In genomic region chr12:73040563-73041255, GRCm38 (mm10) we compare ENCODE assay signal across 12 mouse cellular contexts. TPM values are rescaled to one million over a fixed set of nuclear protein-coding genes. Genes with fewer than 3 reads are reported as not detected.
DNase-seq lines count a peak whose midpoint lies in the region; ATAC-seq and TF ChIP-seq lines count a peak whose summit lies in the region.
"Had no signal": no experiment of that assay in that cellular context is flagged by ENCODE, and none has a peak within 500 bp of the region (broad histone marks: within the 10 kb centered on the region; RNA-seq: fewer than 3 reads in every experiment).

No protein-coding gene starts in this region.

- peak; percentile 69 for DNase-seq in embryo, embryonic 10.5 days (ENCODE audit: low spot score)
- DNase-seq in embryo, embryonic 10 days (ENCODE audit: low spot score): no peak
- DNase-seq in hindbrain, postnatal 0 days (ENCODE audit: low spot score): no peak
- DNase-seq in embryo, embryonic 9.5 days (ENCODE audit: extremely low spot score): peak; percentile 66
- DNase-seq in limb, embryonic 14.5 days (ENCODE audit: low spot score): peak; percentile 55
- DNase-seq in urinary bladder, postnatal 36 days (ENCODE audit: low spot score in 2 of 2): no peak

- peaks cover 84% of the 10 kb centered on the region for H3K27me3 ChIP-seq in hindbrain, embryonic 12.5 days
- H3K27me3 ChIP-seq in hindbrain, postnatal 0 days (ENCODE audit: insufficient read depth, low read length): peaks cover 89% of the 10 kb centered on the region
- H3K27me3 ChIP-seq in limb, embryonic 14.5 days (ENCODE audit: control insufficient read depth, insufficient read depth, low read length): peaks cover 75% of the 10 kb centered on the region
- H3K27me3 ChIP-seq: Patski had no signal

- H3K27ac ChIP-seq in hindbrain, embryonic 12.5 days: peak overlapping the region; percentile 41
- no peak overlapping the region for H3K27ac ChIP-seq in hindbrain, postnatal 0 days
- peak overlapping the region; percentile 70 for H3K27ac ChIP-seq in limb, embryonic 14.5 days (replicated peaks; ENCODE audit: low read depth, low read length)
- H3K27ac ChIP-seq: liver, embryonic 12.5 days; macrophage had no signal

- ATAC-seq in hindbrain, embryonic 12.5 days (ENCODE audit: low FRiP score): no peak
- no peak for ATAC-seq in hindbrain, postnatal 0 days
- no peak for ATAC-seq in limb, embryonic 14.5 days (ENCODE audit: low FRiP score, low read depth)
- no peak for ATAC-seq in inflammation-experienced regulatory T-cells, adult 6 months
- ATAC-seq: liver, embryonic 12.5 days; Patski had no signal

- no peaks in the 10 kb centered on the region for H3K9me3 ChIP-seq in hindbrain, embryonic 12.5 days (replicated peaks)
- H3K9me3 ChIP-seq in hindbrain, postnatal 0 days (ENCODE audit: low read length): no peaks in the 10 kb centered on the region
- no peaks in the 10 kb centered on the region for H3K9me3 ChIP-seq in limb, embryonic 14.5 days (ENCODE audit: control insufficient read depth, low read length)
- H3K9me3 ChIP-seq: liver, embryonic 12.5 days had no signal

- H3K36me3 ChIP-seq in hindbrain, embryonic 12.5 days: no peaks in the 10 kb centered on the region
- H3K36me3 ChIP-seq in hindbrain, postnatal 0 days (ENCODE audit: insufficient read depth, low read length): no peaks in the 10 kb centered on the region
- H3K36me3 ChIP-seq in limb, embryonic 14.5 days (ENCODE audit: control insufficient read depth, insufficient read depth, low read length): no peaks in the 10 kb centered on the region; the same call in 1 of the 2 replicates
- H3K36me3 ChIP-seq: liver, embryonic 12.5 days had no signal

- H3K4me3 ChIP-seq in hindbrain, embryonic 12.5 days: peak overlapping the region; percentile 27
- no peak overlapping the region for H3K4me3 ChIP-seq in hindbrain, postnatal 0 days (ENCODE audit: low read length)
- peak overlapping the region; percentile 66 for H3K4me3 ChIP-seq in limb, embryonic 14.5 days (replicated peaks; ENCODE audit: low read length)
- H3K4me3 ChIP-seq: liver, embryonic 12.5 days had no signal

- H3K4me2 ChIP-seq in hindbrain, embryonic 12.5 days (replicated peaks): peak overlapping the region; percentile 47
- no peak overlapping the region for H3K4me2 ChIP-seq in hindbrain, postnatal 0 days (ENCODE audit: low read depth, low read length)
- H3K4me2 ChIP-seq in limb, embryonic 14.5 days (replicated peaks; ENCODE audit: low read depth, low read length, severe bottlenecking): peak overlapping the region; percentile 49
- H3K4me2 ChIP-seq: liver, embryonic 12.5 days had no signal

- no peak for TF ChIP-seq CTCF in hindbrain, postnatal 0 days (IDR thresholded peaks at IDR 0.05; ENCODE audit: low read depth)

- H3K4me1 ChIP-seq in hindbrain, embryonic 12.5 days: peaks cover 4% of the 10 kb centered on the region; the same call in 1 of the 2 replicates
- no peaks in the 10 kb centered on the region for H3K4me1 ChIP-seq in hindbrain, postnatal 0 days (ENCODE audit: insufficient read depth, low read length)
- peaks cover 4% of the 10 kb centered on the region for H3K4me1 ChIP-seq in limb, embryonic 14.5 days (ENCODE audit: control insufficient read depth, insufficient read depth, low read length)

- 1% methylated on average over 27 of the region's 27 CpGs for WGBS in hindbrain, embryonic 12.5 days
- WGBS in hindbrain, postnatal 0 days: 2% methylated on average over 27 of the region's 27 CpGs
- WGBS in limb, embryonic 14.5 days: 6% methylated on average over 27 of the region's 27 CpGs

- H3K9ac ChIP-seq in hindbrain, embryonic 12.5 days: peak overlapping the region; percentile 53
- no peak overlapping the region for H3K9ac ChIP-seq in hindbrain, postnatal 0 days (replicated peaks; ENCODE audit: low read length)
- peak overlapping the region; percentile 90 for H3K9ac ChIP-seq in limb, embryonic 14.5 days (ENCODE audit: low read depth, low read length, severe bottlenecking)
- H3K9ac ChIP-seq: liver, embryonic 12.5 days had no signal

- TF ChIP-seq POLR2A in limb, embryonic 14.5 days (IDR thresholded peaks at IDR 0.05; ENCODE audit: borderline replicate concordance, extremely low read depth, insufficient read depth, insufficient read length): no peak

RNA-seq across cellular contexts. Expression of gene Six1, which starts 13.0 kb away (rescaled TPM):
- 36.0 and 36.9 TPM in 2 replicates for polyA plus RNA-seq in hindbrain, embryonic 12.5 days (2016; fragmentation: Nextera tagmentation; extraction: Ambion mirVana)
- total RNA-seq in hindbrain, postnatal 0 days (2014; rRNA removed): 0.22 and 0.47 TPM in 2 replicates
- 0.54 and 0.68 TPM in 2 replicates for polyA plus RNA-seq in hindbrain, postnatal 0 days (2015; fragmentation: Nextera tagmentation; extraction: Ambion mirVana)
- polyA plus RNA-seq in limb, embryonic 14.5 days (2012; rRNA removed): 37.6 and 43.1 TPM in 2 replicates
- 44.5 and 44.6 TPM in 2 replicates for polyA plus RNA-seq in limb, embryonic 14.5 days (2014; fragmentation: Nextera tagmentation; extraction: Ambion mirVana)
- polyA plus RNA-seq in inflammation-experienced regulatory T-cells, adult 6 months (2017; shearing (Covaris generic)): not detected
- polyA plus RNA-seq: large intestine, adult 2 months; macrophage had no signal

Comparison
In these comparisons a context has a peak if more than half of its experiments do, and no peak if none do; other contexts are left out.
1. DNase-seq: peak in embryo, embryonic 10.5 days (single experiment), embryo, embryonic 9.5 days (single experiment) and limb, embryonic 14.5 days (single experiment); none in embryo, embryonic 10 days (single experiment), hindbrain, postnatal 0 days (single experiment) and urinary bladder, postnatal 36 days (0 of 2).
2. RNA of gene Six1, which starts 13.0 kb away (polyA plus RNA-seq): 37.6 to 44.6 TPM in limb, embryonic 14.5 days and 36.0 to 36.9 TPM in hindbrain, embryonic 12.5 days; 0.54 to 0.68 TPM in hindbrain, postnatal 0 days and not detected in inflammation-experienced regulatory T-cells, adult 6 months; every median in the first group is over 10 times any median in the second.